Mouse (Mus musculus): ENCODE results near the gene Ring1. TPM values are rescaled to one million over a fixed set of nuclear protein-coding genes. Genes with fewer than 3 reads are reported as not detected.
"Not testable (repeated sequence)": the region's sequence is repeated elsewhere in the genome, so short reads cannot be mapped to it uniquely, and the experiment has no call there.

Ring1 gene
- polyA plus RNA-seq, 2 experiments from 2014 or later, result 2.2 to 2.3 TPM

DNA sequence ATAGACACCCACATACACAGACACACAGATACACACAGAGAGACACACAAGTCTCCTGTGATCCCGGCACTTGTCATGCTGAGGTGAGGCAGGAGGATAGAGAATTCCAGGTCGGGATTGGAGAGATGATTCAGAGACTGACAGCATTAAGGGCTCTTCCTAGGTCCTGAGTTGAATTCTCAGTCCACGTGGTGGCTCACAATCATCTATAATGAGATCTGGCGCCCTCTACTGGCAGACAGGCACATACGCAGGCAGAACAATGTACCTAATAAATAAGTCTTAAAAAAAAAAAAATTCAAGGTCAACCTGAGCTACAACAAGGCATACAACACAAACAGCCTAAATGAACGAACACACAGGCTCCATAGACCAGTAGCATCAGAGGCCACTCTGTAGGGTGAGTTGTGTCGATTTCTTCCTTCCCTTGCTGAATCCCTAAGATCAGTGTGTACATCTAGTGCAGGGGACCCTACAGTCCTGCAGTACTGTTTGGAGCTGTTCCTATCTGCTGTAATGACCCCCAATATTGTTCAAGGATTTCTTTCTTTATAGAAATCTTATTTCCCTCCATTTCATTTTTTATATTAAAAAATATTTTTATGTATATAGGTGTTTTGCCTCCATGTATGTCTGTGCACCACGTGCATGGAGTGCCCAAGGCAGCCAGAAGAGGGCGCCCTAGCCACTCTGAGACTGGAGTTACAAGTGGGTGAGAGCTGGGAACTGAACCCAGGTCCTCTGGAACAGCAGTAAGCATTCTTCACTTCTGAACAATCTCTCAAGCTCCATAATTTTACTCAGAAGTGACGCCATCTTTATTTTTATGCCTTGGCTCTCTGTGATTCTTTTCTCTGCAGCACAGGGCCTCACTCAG, 32.5 kb downstream of the Ring1 start:
- peak; percentile 61 for ATAC-seq

DNA sequence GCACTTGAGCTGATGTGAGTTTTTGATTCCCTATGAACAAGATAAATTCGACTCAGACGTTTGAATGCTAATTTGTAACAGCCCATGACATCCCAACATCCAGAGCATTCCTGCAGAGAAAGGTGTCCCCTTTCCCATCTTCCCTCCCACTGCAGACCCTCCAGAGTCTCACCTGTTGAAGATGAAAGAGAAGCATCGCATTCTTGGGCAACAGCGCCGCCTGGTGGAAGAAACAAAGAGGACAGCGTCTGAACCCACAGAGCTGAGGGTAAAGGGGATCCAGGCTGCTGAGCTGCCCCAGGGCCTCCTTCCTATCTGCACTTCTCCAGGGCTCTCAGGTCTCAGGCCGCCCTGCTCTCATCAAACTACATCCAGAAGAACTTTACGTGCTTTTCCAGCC, 42.3 kb downstream of the Ring1 start:
- not testable (repeated sequence) for ATAC-seq

DNA sequence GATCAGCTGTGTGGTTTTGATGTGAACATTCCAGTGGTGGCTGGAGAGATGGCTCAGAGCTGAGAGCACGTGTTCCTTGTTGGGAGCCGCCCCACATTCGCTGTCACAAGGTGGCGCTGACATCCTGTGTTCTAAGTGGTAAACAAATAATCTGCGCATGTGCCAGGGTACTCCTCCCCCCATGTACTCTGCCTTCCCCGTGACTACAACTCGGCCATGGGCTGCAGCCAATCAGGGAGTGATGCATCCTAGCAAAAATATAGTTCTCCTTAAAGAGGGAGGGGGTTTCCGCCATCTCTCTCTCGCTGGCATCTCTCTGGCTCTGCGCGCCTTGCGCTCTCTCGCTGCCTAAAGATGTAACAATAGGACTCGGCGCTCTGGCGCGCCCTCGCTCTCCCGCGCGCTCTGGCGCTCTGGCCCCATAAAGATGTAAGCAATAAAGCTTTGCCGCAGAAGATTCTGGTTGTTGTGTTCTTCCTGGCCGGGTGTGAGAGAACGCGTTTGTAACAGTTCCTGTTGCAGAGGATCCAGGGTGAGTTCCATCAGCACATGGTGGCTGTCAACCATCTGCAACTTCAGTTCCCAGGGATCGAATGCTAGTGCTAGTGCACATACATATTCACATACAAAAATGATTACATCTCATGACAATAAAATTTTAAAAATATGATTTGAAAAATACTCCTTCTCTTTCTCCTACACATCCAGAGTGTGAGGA, 43.1 kb downstream of the Ring1 start:
- ATAC-seq, result peak; percentile 77

DNA sequence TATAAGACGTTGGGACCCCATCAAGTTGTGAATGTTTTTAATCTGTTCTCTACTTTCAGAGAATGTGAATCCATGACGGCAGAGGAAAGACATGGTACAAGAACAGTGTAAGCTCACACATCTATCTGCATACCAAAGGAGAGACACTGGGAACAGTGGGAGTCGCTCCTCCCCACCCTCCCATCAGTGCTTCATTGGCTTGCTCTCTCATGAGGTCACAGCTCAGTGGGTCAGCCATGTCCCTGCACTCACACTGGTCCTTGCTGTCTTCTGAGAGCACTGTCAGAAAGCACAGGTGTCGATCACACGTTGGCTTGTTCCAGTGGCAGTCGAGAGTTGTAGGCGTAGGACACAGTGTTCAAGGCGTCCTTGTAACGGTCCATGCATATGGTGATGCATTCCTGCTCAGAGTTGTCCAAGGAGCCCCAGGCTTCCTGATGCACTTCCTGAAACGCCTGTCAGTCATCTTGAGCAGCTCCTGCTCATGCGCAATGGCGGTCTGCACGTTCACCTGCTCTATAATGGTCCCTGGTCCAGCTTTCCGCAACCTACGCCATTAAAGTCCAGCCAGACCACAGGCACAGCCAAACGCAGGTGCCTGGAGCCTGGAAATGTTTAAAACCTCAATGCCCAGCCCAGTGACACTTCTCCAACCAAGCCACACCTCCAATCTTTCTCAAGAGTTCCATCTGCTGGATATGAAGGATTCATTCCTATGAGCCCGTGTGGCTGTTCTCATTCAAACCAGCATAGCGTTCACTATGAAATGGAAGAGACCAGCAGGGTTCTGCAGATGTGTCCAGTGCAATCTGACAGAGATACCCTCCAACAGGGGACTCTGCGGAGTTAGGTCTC, 44.1 kb downstream of the Ring1 start:
- ATAC-seq, result no peak

DNA sequence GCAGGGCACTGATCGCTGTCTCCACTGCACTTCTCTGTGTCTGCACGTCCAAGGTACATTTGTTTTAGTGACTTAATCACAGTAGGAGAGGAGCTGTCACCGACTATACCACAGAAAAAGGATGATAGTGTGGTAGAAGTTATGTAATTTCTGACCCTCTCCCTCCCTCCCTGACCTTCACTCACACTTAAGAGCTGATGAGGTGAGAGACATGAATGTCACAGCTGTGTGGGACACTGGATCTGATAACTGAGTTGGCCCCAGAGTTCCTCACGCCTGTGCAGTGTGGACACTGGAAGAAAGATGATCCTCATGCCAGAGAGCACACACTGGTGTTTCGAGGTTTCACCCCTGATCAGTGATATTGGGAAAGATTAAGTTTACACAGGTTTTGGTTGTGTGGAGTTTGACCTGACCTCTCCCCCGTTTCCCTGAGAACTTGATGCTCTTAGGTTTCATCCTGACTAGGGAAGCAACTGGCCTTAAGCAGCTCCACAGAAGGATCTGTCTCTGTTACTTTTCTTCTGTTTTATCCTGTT, 44.9 kb downstream of the Ring1 start:
- no peak for ATAC-seq

DNA sequence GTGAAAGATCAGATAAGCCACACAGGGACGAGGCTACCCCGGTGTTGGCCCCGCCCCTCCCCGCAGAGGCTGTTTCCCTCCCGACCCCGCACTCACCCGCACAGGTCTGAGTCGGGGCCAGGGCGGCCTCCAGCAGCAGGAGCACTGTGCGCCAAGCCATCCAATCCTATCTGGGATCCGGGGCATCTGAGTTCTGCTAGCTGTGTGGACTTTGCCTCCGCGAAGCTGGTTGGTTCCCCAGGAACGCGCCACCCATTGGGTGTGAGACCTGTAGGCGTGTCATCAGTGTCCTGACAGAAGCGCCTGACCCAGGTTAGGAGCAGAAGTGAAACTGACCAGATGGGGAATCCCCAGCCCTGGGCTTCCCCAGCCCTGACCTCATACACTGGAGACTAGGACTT, 45.8 kb downstream of the Ring1 start:
- ATAC-seq, result peak; percentile 74

DNA sequence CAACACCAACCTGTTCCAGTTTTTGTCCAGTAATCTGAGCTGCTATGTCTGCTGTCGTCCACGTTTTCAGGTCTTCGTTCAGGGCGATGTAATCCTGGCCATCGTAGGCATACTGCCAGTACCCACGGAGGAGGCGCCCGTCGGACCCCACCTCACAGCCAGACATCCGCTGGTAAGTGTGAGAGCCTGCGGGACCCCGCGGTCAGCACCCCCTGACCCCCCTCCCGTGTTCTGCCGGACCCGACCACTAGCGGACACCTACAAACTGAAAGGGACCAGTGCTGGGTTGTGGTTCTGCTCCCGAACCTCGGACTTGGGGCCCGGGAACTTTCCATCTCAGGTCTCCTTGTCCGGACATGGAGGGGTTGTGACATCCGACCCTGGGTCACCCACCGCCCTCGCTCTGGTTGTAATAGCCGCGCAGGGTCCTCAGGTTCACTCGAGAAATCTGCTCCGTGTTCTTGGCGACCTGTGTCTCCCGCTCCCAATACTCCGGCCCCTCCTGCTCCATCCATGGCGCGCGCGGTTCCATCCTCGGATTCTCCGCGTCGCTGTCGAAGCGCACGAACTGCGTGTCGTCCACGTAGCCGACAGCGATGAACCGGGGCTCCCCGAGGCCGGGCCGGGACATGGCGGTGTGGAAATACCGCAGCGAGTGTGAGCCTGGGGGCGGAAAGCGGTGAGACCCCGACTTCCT, 46.5 kb downstream of the Ring1 start:
- ATAC-seq, result no peak

DNA sequence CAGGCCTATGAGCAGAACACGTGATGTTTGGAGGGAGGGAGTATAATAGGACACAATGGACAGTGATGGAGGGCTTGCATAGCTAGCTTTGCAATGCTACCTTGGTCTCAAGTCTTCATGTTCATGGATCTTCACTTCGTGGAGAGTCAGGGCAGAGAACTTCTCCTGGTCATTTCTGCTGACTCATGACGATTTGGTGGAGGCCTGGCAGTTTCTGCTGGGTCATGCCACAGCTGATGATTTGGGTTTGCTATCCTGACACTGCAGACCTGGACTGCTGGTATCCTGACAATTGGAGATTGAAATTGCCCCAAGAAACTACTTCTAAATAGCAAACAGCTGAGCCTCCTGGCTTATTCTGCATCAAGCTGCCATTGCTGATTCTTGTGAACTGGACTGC, 50.9 kb downstream of the Ring1 start:
- ATAC-seq, result no peak

DNA sequence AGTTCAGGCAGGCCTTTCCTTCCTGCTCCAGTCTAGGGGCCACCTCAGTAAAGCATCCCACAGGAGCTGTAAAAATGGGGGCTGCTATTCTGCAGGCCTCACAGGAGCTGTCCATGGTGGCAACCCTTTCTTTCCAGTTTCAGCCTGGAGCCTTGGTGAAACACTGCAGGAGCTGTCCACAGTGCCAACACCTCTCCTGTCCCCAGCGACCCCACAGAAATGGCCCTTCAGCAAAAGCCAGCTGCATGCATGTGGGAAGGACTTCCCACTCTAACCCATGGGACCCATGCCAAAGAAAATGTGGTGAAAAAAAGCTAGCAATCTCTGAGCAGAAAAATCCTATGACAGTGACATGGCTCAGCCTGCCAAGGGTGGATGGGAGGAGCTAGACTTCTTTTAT, 51.8 kb downstream of the Ring1 start:
- ATAC-seq, result no peak

Other genes with a start within 250 kb of the Ring1 start
- 1 to 10 TPM; 4.4 to 6.1 TPM for gene Angptl4, start 242.8 kb downstream of the Ring1 start, polyA plus RNA-seq (2017; shearing (Covaris generic))
- gene Kank3, start 214.2 kb downstream of the Ring1 start, polyA plus RNA-seq (2017; shearing (Covaris generic)), result 1 to 10 TPM; 6.3 to 8.9 TPM
- 1,000 to 10,000 TPM; 1,453 to 2,471 TPM for gene Rps28, start 200.1 kb downstream of the Ring1 start, polyA plus RNA-seq (2017; shearing (Covaris generic))
- gene Ndufa7, start 200.1 kb downstream of the Ring1 start, polyA plus RNA-seq (2017; shearing (Covaris generic)), result 100 to 1,000 TPM; 377 to 404 TPM
- gene Cd320, start 181.6 kb downstream of the Ring1 start, polyA plus RNA-seq (2017; shearing (Covaris generic)), result 10 to 100 TPM; 11.0 to 11.9 TPM
- not detected for gene Gm7029, start 150.8 kb downstream of the Ring1 start, polyA plus RNA-seq (2017; shearing (Covaris generic))
- 1 to 10 TPM; 1.3 to 4.7 TPM for gene Kifc1, start 134.0 kb downstream of the Ring1 start, polyA plus RNA-seq (2017; shearing (Covaris generic))
- 1 to 10 TPM; 2.0 to 3.1 TPM for gene Platr17, start 119.5 kb downstream of the Ring1 start, polyA plus RNA-seq (2017; shearing (Covaris generic))
- 100 to 1,000 TPM; 117 to 200 TPM for gene Daxx, start 115.3 kb downstream of the Ring1 start, polyA plus RNA-seq (2017; shearing (Covaris generic))
- 100 to 1,000 TPM; 348 to 555 TPM for gene Tapbp, start 108.8 kb downstream of the Ring1 start, polyA plus RNA-seq (2017; shearing (Covaris generic))
- 1 to 10 TPM; 3.6 to 3.8 TPM for gene Zbtb22, start 108.8 kb downstream of the Ring1 start, polyA plus RNA-seq (2017; shearing (Covaris generic))
- 10 to 100 TPM; 30.2 to 31.4 TPM for gene Rgl2, start 95.1 kb downstream of the Ring1 start, polyA plus RNA-seq (2017; shearing (Covaris generic))
- gene Pfdn6, start 84.3 kb downstream of the Ring1 start, polyA plus RNA-seq (2017; shearing (Covaris generic)), result 100 to 1,000 TPM; 121 to 141 TPM
- 10 to 100 TPM; 11.5 to 14.3 TPM for gene Wdr46, start 84.0 kb downstream of the Ring1 start, polyA plus RNA-seq (2017; shearing (Covaris generic))
- 10 to 100 TPM; 13.2 to 21.0 TPM for gene B3galt4, start 73.2 kb downstream of the Ring1 start, polyA plus RNA-seq (2017; shearing (Covaris generic))
- gene Vps52, start 68.9 kb downstream of the Ring1 start, polyA plus RNA-seq (2017; shearing (Covaris generic)), result 10 to 100 TPM; 27.4 to 47.4 TPM
- gene Rps18, start 68.7 kb downstream of the Ring1 start, polyA plus RNA-seq (2017; shearing (Covaris generic)), result 1,000 to 10,000 TPM; 6,766 to 6,959 TPM
- gene H2-K1, start 24.3 kb downstream of the Ring1 start, polyA plus RNA-seq (2017; shearing (Covaris generic)), result 1,000 to 10,000 TPM; 5,395 to 7,513 TPM
- 10 to 100 TPM; 20.9 to 21.4 TPM for gene H2-Ke6, start 3.4 kb upstream of the Ring1 start, polyA plus RNA-seq (2017; shearing (Covaris generic))
- gene Slc39a7, start 7.0 kb upstream of the Ring1 start, polyA plus RNA-seq (2017; shearing (Covaris generic)), result 10 to 100 TPM; 53.0 to 92.6 TPM
- gene Rxrb, start 7.1 kb upstream of the Ring1 start, polyA plus RNA-seq (2017; shearing (Covaris generic)), result 10 to 100 TPM; 11.2 to 12.5 TPM
- under 1 TPM; 0.15 to 0.42 TPM for gene Col11a2, start 14.8 kb upstream of the Ring1 start, polyA plus RNA-seq (2017; shearing (Covaris generic))
- gene H2-Oa, start 67.7 kb upstream of the Ring1 start, polyA plus RNA-seq (2017; shearing (Covaris generic)), result 10 to 100 TPM; 56.0 to 68.2 TPM
- 100 to 1,000 TPM; 144 to 205 TPM for gene H2-DMa, start 94.9 kb upstream of the Ring1 start, polyA plus RNA-seq (2017; shearing (Covaris generic))
- 100 to 1,000 TPM; 108 to 154 TPM for gene Brd2, start 98.0 kb upstream of the Ring1 start, polyA plus RNA-seq (2017; shearing (Covaris generic))
- gene H2-DMb2, start 118.6 kb upstream of the Ring1 start, polyA plus RNA-seq (2017; shearing (Covaris generic)), result 10 to 100 TPM in 1 of 2 experiments, 1 to 10 TPM in 1; 3.7 to 27.1 TPM
- gene H2-DMb1, start 128.4 kb upstream of the Ring1 start, polyA plus RNA-seq (2017; shearing (Covaris generic)), result 1 to 10 TPM; 3.4 to 6.2 TPM
- 100 to 1,000 TPM; 163 to 238 TPM for gene Tap1, start 162.9 kb upstream of the Ring1 start, polyA plus RNA-seq (2017; shearing (Covaris generic))
- 100 to 1,000 TPM; 280 to 324 TPM for gene Psmb9, start 163.1 kb upstream of the Ring1 start, polyA plus RNA-seq (2017; shearing (Covaris generic))
- gene Psmb8, start 173.0 kb upstream of the Ring1 start, polyA plus RNA-seq (2017; shearing (Covaris generic)), result 100 to 1,000 TPM; 781 to 871 TPM
- gene Tap2, start 178.8 kb upstream of the Ring1 start, polyA plus RNA-seq (2017; shearing (Covaris generic)), result 100 to 1,000 TPM in 1 of 2 experiments, 10 to 100 TPM in 1; 78.9 to 260 TPM
- 100 to 1,000 TPM in 1 of 2 experiments, 10 to 100 TPM in 1; 81.1 to 105 TPM for gene H2-Ob, start 214.2 kb upstream of the Ring1 start, polyA plus RNA-seq (2017; shearing (Covaris generic))
- gene H2-Ab1, start 233.0 kb upstream of the Ring1 start, polyA plus RNA-seq (2017; shearing (Covaris generic)), result 10 to 100 TPM in 1 of 2 experiments, 1 to 10 TPM in 1; 8.9 to 77.0 TPM

Data from CD4-positive, CD25-positive, alpha-beta regulatory T cell, adult 4 months (primary cell).